Mouse (Mus musculus): ENCODE data around the gene Tmem232.
"Not testable (repeated sequence)": the region's sequence is repeated elsewhere in the genome, so short reads cannot be mapped to it uniquely, and the experiment has no call there.

- TF ChIP-seq POLR2A (IDR thresholded peaks at IDR 0.05; ENCODE audit: control insufficient read depth, low read depth, low read length); CTCF (IDR thresholded peaks at IDR 0.05; ENCODE audit: control insufficient read depth, insufficient read depth, insufficient replicate concordance, low read depth, low read length): not testable (repeated sequence)
Measured at GRCm38 (mm10) chr17:65221687-65222086, 318.9 kb downstream of the Tmem232 start.

All from testis, adult 2 months (tissue).